Mouse (Mus musculus): Measurements from ENCODE around the gene Pex3. TPM values are rescaled to one million over a fixed set of nuclear protein-coding genes. Genes with fewer than 3 reads are reported as not detected.

Pex3 gene
- total and polyA plus RNA-seq, 2 experiments: 9.6 to 29.6 TPM

GRCm38 (mm10) chr10:13592196-13592595, 39.3 kb upstream of the Pex3 start:
- DNase-seq (ENCODE audit: extremely low read depth, low read depth, low spot score): no peak
- Histone ChIP-seq H3K9ac (ENCODE audit: low read depth, low read length) (no peak overlapping the region), H3K4me3 (ENCODE audit: insufficient read depth, low read depth, low read length) (no peak overlapping the region), H3K4me1 (ENCODE audit: control insufficient read depth, insufficient read depth, low read length) (no peaks in the 10 kb centered on the region), H3K36me3 (ENCODE audit: control insufficient read depth, insufficient read depth, low read length) (no peaks in the 10 kb centered on the region), H3K27me3 (ENCODE audit: control insufficient read depth, insufficient read depth, low read length) (no peaks in the 10 kb centered on the region), H3K27ac (replicated peaks; ENCODE audit: insufficient read depth, low read depth, low read length) (no peak overlapping the region), H3K79me2 (ENCODE audit: control insufficient read depth, insufficient read depth, low read length) (no peaks in the 10 kb centered on the region)
- WGBS: 91% methylated on average over 10 of the region's 10 CpGs
- no peak for TF ChIP-seq POLR2A (IDR thresholded peaks at IDR 0.05; ENCODE audit: extremely low read depth, insufficient read depth, low read length)
- no peak for TF ChIP-seq CTCF (IDR thresholded peaks at IDR 0.05; ENCODE audit: low read depth, low read length)

GRCm38 (mm10) chr10:13587914-13588313, 35.0 kb upstream of the Pex3 start:
- WGBS: 66% methylated on average over 2 of the region's 2 CpGs

GRCm38 (mm10) chr10:13577123-13577522, 24.2 kb upstream of the Pex3 start:
- WGBS: 45% methylated on average over 7 of the region's 7 CpGs
- H3K36me3 ChIP-seq (ENCODE audit: control insufficient read depth, insufficient read depth, low read length): no peaks in the 10 kb centered on the region
- DNase-seq (ENCODE audit: extremely low read depth, low read depth, low spot score): no peak
- no peak for TF ChIP-seq POLR2A (IDR thresholded peaks at IDR 0.05; ENCODE audit: extremely low read depth, insufficient read depth, low read length)
- no peak for TF ChIP-seq CTCF (IDR thresholded peaks at IDR 0.05; ENCODE audit: low read depth, low read length)
- no peaks in the 10 kb centered on the region for H3K79me2 ChIP-seq (ENCODE audit: control insufficient read depth, insufficient read depth, low read length)
- H3K27me3 ChIP-seq (ENCODE audit: control insufficient read depth, insufficient read depth, low read length): no peaks in the 10 kb centered on the region
- H3K4me1 ChIP-seq (ENCODE audit: control insufficient read depth, insufficient read depth, low read length): no peaks in the 10 kb centered on the region
- no peak overlapping the region for H3K4me3 ChIP-seq (ENCODE audit: insufficient read depth, low read depth, low read length)
- no peak overlapping the region for H3K27ac ChIP-seq (replicated peaks; ENCODE audit: insufficient read depth, low read depth, low read length)
- no peak overlapping the region for H3K9ac ChIP-seq (ENCODE audit: low read depth, low read length)

More at GRCm38 (mm10) chr10:13587914-13588313, 35.0 kb upstream of the Pex3 start:
- Histone ChIP-seq H3K9ac (ENCODE audit: low read depth, low read length) (no peak overlapping the region), H3K36me3 (ENCODE audit: control insufficient read depth, insufficient read depth, low read length) (no peaks in the 10 kb centered on the region), H3K4me1 (ENCODE audit: control insufficient read depth, insufficient read depth, low read length) (no peaks in the 10 kb centered on the region), H3K79me2 (ENCODE audit: control insufficient read depth, insufficient read depth, low read length) (no peaks in the 10 kb centered on the region), H3K27ac (replicated peaks; ENCODE audit: insufficient read depth, low read depth, low read length) (no peak overlapping the region), H3K27me3 (ENCODE audit: control insufficient read depth, insufficient read depth, low read length) (no peaks in the 10 kb centered on the region), H3K4me3 (ENCODE audit: insufficient read depth, low read depth, low read length) (no peak overlapping the region)
- TF ChIP-seq CTCF (IDR thresholded peaks at IDR 0.05; ENCODE audit: low read depth, low read length) (no peak), POLR2A (IDR thresholded peaks at IDR 0.05; ENCODE audit: extremely low read depth, insufficient read depth, low read length) (no peak)
- DNase-seq (ENCODE audit: extremely low read depth, low read depth, low spot score): no peak

- no peak for DNase-seq (ENCODE audit: extremely low read depth, low read depth, low spot score)
- Histone ChIP-seq H3K4me1 (ENCODE audit: control insufficient read depth, insufficient read depth, low read length) (no peaks in the 10 kb centered on the region), H3K4me3 (ENCODE audit: insufficient read depth, low read depth, low read length) (no peak overlapping the region), H3K36me3 (ENCODE audit: control insufficient read depth, insufficient read depth, low read length) (no peaks in the 10 kb centered on the region), H3K27ac (replicated peaks; ENCODE audit: insufficient read depth, low read depth, low read length) (no peak overlapping the region), H3K79me2 (ENCODE audit: control insufficient read depth, insufficient read depth, low read length) (no peaks in the 10 kb centered on the region), H3K27me3 (ENCODE audit: control insufficient read depth, insufficient read depth, low read length) (no peaks in the 10 kb centered on the region), H3K9ac (ENCODE audit: low read depth, low read length) (no peak overlapping the region)
- TF ChIP-seq CTCF (IDR thresholded peaks at IDR 0.05; ENCODE audit: low read depth, low read length): no peak
- no peak for TF ChIP-seq POLR2A (IDR thresholded peaks at IDR 0.05; ENCODE audit: extremely low read depth, insufficient read depth, low read length)
- 84% methylated on average over 6 of the region's 6 CpGs for WGBS
Measured at GRCm38 (mm10) chr10:13572410-13572809, 19.5 kb upstream of the Pex3 start.

- H3K79me2 ChIP-seq (ENCODE audit: control insufficient read depth, insufficient read depth, low read length): no peaks in the 10 kb centered on the region
- peak; percentile 24 for DNase-seq (ENCODE audit: extremely low read depth, low read depth, low spot score)
- H3K27me3 ChIP-seq (ENCODE audit: control insufficient read depth, insufficient read depth, low read length): no peaks in the 10 kb centered on the region
- no peak overlapping the region for H3K9ac ChIP-seq (ENCODE audit: low read depth, low read length)
- no peak overlapping the region for H3K27ac ChIP-seq (replicated peaks; ENCODE audit: insufficient read depth, low read depth, low read length)
- TF ChIP-seq POLR2A (IDR thresholded peaks at IDR 0.05; ENCODE audit: extremely low read depth, insufficient read depth, low read length) (no peak), CTCF (IDR thresholded peaks at IDR 0.05; ENCODE audit: low read depth, low read length) (no peak)
- H3K36me3 ChIP-seq (ENCODE audit: control insufficient read depth, insufficient read depth, low read length): no peaks in the 10 kb centered on the region
- WGBS: 37% methylated on average over 10 of the region's 10 CpGs
- H3K4me3 ChIP-seq (ENCODE audit: insufficient read depth, low read depth, low read length): no peak overlapping the region
- no peaks in the 10 kb centered on the region for H3K4me1 ChIP-seq (ENCODE audit: control insufficient read depth, insufficient read depth, low read length)
Measured at GRCm38 (mm10) chr10:13572003-13572402, 19.1 kb upstream of the Pex3 start.

GRCm38 (mm10) chr10:13570697-13571538, 18.0 kb upstream of the Pex3 start:
- Histone ChIP-seq H3K27ac (replicated peaks; ENCODE audit: insufficient read depth, low read depth, low read length) (no peak overlapping the region), H3K9ac (ENCODE audit: low read depth, low read length) (no peak overlapping the region), H3K79me2 (ENCODE audit: control insufficient read depth, insufficient read depth, low read length) (no peaks in the 10 kb centered on the region), H3K36me3 (ENCODE audit: control insufficient read depth, insufficient read depth, low read length) (no peaks in the 10 kb centered on the region), H3K4me1 (ENCODE audit: control insufficient read depth, insufficient read depth, low read length) (no peaks in the 10 kb centered on the region), H3K4me3 (ENCODE audit: insufficient read depth, low read depth, low read length) (no peak overlapping the region), H3K27me3 (ENCODE audit: control insufficient read depth, insufficient read depth, low read length) (no peaks in the 10 kb centered on the region)
- WGBS: 71% methylated on average over 9 of the region's 9 CpGs
- TF ChIP-seq CTCF (IDR thresholded peaks at IDR 0.05; ENCODE audit: low read depth, low read length): no peak
- TF ChIP-seq POLR2A (IDR thresholded peaks at IDR 0.05; ENCODE audit: extremely low read depth, insufficient read depth, low read length): no peak
- DNase-seq (ENCODE audit: extremely low read depth, low read depth, low spot score): no peak

All from liver, adult 2 months (tissue).